Mouse (Mus musculus) forebrain, embryonic 10.5 days (tissue): Measurements from ENCODE around the gene Ahnak2. TPM values are rescaled to one million over a fixed set of nuclear protein-coding genes. Genes with fewer than 3 reads are reported as not detected.

Experiments used
- DNase-seq: peaks from one replicate; pipeline ENCODE4 v3.0.0-alpha.2; 2017; ENCODE audit warnings: low spot score; ENCODE audit errors: extremely low spot score
- H3K27ac ChIP-seq: fragments of 300-500 bp; sonication (generic); 2 replicates; pipeline ENCODE4 v1.5.1; 2016; ENCODE audit warnings: mild to moderate bottlenecking
- H3K27me3 ChIP-seq: fragments of 300-500 bp; sonication (generic); 2 replicates; pipeline ENCODE4 v1.6.1; 2016; ENCODE audit warnings: mild to moderate bottlenecking; ENCODE audit not compliant: poor library complexity, severe bottlenecking
- H3K36me3 ChIP-seq: fragments of 300-500 bp; sonication (generic); replicated peaks from 2 replicates; pipeline ENCODE4 v1.6.1; 2016; ENCODE audit warnings: mild to moderate bottlenecking, moderate library complexity
- H3K4me1 ChIP-seq: fragments of 300-500 bp; sonication (generic); 2 replicates; pipeline ENCODE4 v1.6.1; 2016
- H3K4me3 ChIP-seq: fragments of 300-500 bp; sonication (generic); 2 replicates; pipeline ENCODE4 v1.5.1; 2016; ENCODE audit warnings: mild to moderate bottlenecking, moderate library complexity
- H3K9me3 ChIP-seq: fragments of 300-500 bp; sonication (generic); 2 replicates; pipeline ENCODE4 v1.6.1; 2016; ENCODE audit warnings: mild to moderate bottlenecking, moderate library complexity
- WGBS: fragments of 180-500 bp; shearing (Covaris S2); methylation state at CpG from one replicate; pipeline ENCODE4 v1.1.7; 2016; 5-methylcytosine and 5-hydroxymethylcytosine counted together
- polyA plus RNA-seq: library from polyadenylated mRNA; unstranded; fragments of >200 nt; fragmentation: Nextera tagmentation; extraction: Ambion mirVana; gene quantifications from 2 replicates; pipeline ENCODE4 v1.2.1, GENCODE M21; 2016

Gene Ahnak2
- polyA plus RNA-seq, 1 experiment from 2014 or later: 0.11 TPM

- no peak for DNase-seq
- whole genome bisulfite sequencing: 92% methylated on average over 14 of the region's 14 CpGs
- H3K36me3 ChIP-seq: no peaks in the 10 kb centered on the region
Measured at GRCm38 (mm10) chr12:112772306-112772705, 30.2 kb downstream of the Ahnak2 start.

GRCm38 (mm10) chr12:112770396-112770795, 32.1 kb downstream of the Ahnak2 start:
- Histone ChIP-seq H3K27ac (peak overlapping the region; percentile 21; the same call in 1 of the 2 replicates), H3K36me3 (no peaks in the 10 kb centered on the region), H3K4me1 (no peaks in the 10 kb centered on the region), H3K9me3 (peaks cover 13% of the 10 kb centered on the region), H3K4me3 (no peak overlapping the region), H3K27me3 (no peaks in the 10 kb centered on the region)
- WGBS: 77% methylated on average over 4 of the region's 4 CpGs
- no peak for DNase-seq

More at GRCm38 (mm10) chr12:112772306-112772705, 30.2 kb downstream of the Ahnak2 start:
- Histone ChIP-seq H3K9me3 (peaks cover 17% of the 10 kb centered on the region), H3K27me3 (no peaks in the 10 kb centered on the region), H3K4me1 (no peaks in the 10 kb centered on the region), H3K4me3 (no peak overlapping the region), H3K27ac (no peak overlapping the region)

GRCm38 (mm10) chr12:112769751-112770150, 32.7 kb downstream of the Ahnak2 start:
- no peaks in the 10 kb centered on the region for H3K36me3 ChIP-seq
- no peak for DNase-seq
- WGBS: 71% methylated on average over 2 of the region's 2 CpGs
- peaks cover 7% of the 10 kb centered on the region; the same call in 1 of the 2 replicates for H3K9me3 ChIP-seq
- no peaks in the 10 kb centered on the region for H3K4me1 ChIP-seq
- no peak overlapping the region for H3K4me3 ChIP-seq
- no peak overlapping the region for H3K27ac ChIP-seq
- no peaks in the 10 kb centered on the region for H3K27me3 ChIP-seq

DNA sequence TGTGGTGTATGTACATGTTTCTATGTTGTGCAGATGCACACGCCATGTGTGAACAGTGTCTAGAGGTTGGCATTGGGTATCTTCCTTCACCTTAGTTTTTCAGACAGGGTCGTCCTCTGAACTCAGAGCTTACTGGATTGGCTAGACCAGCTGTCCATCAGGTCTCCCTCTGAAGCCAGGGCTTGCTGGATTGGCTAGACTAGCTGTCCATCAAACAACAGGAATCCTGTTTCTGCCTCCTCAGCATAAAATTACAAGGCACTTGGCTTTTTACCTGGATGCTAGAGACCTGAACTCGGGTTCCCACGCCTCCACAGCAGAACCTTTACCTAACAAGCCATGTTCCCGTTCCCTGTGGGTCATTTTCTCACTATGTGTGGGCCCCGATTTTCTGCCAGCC, 33.4 kb downstream of the Ahnak2 start:
- 85% methylated on average over 6 of the region's 6 CpGs for WGBS
- H3K4me1 ChIP-seq: no peaks in the 10 kb centered on the region

DNA sequence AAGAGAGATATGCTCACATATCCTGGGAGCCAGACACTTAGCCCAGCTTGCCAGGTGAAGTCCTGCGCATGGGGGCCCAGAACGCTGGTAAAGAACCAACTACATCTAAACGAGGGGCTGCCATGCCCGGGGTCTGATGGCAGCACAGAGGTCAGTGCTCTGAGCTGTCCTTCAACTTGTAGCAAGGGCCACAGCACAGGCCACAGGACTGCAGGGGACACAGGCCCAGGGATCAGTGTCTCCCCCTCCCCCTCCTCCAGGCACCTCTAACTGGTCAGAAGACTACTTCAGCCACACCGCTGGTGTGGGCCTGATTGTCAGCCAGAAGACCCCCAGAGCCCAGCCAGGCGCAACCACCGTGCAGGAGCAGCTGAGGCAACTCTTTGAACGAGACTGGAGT, 34.3 kb downstream of the Ahnak2 start:
- H3K27me3 ChIP-seq: no peaks in the 10 kb centered on the region
- 92% methylated on average over 8 of the region's 8 CpGs for WGBS

More for the DNA sequence above, 33.4 kb downstream of the Ahnak2 start:
- no peak for DNase-seq
- Histone ChIP-seq H3K9me3 (0 out of 2 replicates have a peak, but pooled peaks cover under 1% of the 10 kb centered on the region), H3K27me3 (no peaks in the 10 kb centered on the region), H3K4me3 (no peak overlapping the region), H3K36me3 (no peaks in the 10 kb centered on the region), H3K27ac (no peak overlapping the region)

GRCm38 (mm10) chr12:112767036-112767890, 35.2 kb downstream of the Ahnak2 start:
- no peak overlapping the region for H3K4me3 ChIP-seq
- WGBS: 89% methylated on average over 16 of the region's 16 CpGs
- no peaks in the 10 kb centered on the region for H3K27me3 ChIP-seq
- no peaks in the 10 kb centered on the region for H3K36me3 ChIP-seq
- H3K9me3 ChIP-seq: no peaks in the 10 kb centered on the region
- H3K4me1 ChIP-seq: no peaks in the 10 kb centered on the region
- DNase-seq: no peak
- no peak overlapping the region for H3K27ac ChIP-seq

More for the DNA sequence above, 34.3 kb downstream of the Ahnak2 start:
- no peak for DNase-seq
- Histone ChIP-seq H3K9me3 (no peaks in the 10 kb centered on the region), H3K4me1 (no peaks in the 10 kb centered on the region), H3K36me3 (no peaks in the 10 kb centered on the region), H3K27ac (no peak overlapping the region), H3K4me3 (no peak overlapping the region)

- Histone ChIP-seq H3K27ac (no peak overlapping the region), H3K36me3 (no peaks in the 10 kb centered on the region), H3K4me3 (no peak overlapping the region), H3K4me1 (no peaks in the 10 kb centered on the region), H3K27me3 (no peaks in the 10 kb centered on the region), H3K9me3 (no peaks in the 10 kb centered on the region)
- DNase-seq: no peak
- 94% methylated on average over 7 of the region's 7 CpGs for WGBS
Measured at GRCm38 (mm10) chr12:112766586-112766985, 35.9 kb downstream of the Ahnak2 start.

GRCm38 (mm10) chr12:112764991-112765390, 37.5 kb downstream of the Ahnak2 start:
- 93% methylated on average over 7 of the region's 7 CpGs for WGBS
- no peak overlapping the region for H3K4me3 ChIP-seq
- H3K9me3 ChIP-seq: no peaks in the 10 kb centered on the region
- no peak for DNase-seq
- no peaks in the 10 kb centered on the region for H3K27me3 ChIP-seq
- H3K4me1 ChIP-seq: peaks cover 5% of the 10 kb centered on the region
- no peaks in the 10 kb centered on the region for H3K36me3 ChIP-seq
- no peak overlapping the region for H3K27ac ChIP-seq

- no peak for DNase-seq
- no peak overlapping the region for H3K4me3 ChIP-seq
- no peak overlapping the region for H3K27ac ChIP-seq
- 88% methylated on average over 5 of the region's 5 CpGs for WGBS
- peaks cover 5% of the 10 kb centered on the region for H3K4me1 ChIP-seq
- H3K36me3 ChIP-seq: no peaks in the 10 kb centered on the region
- H3K9me3 ChIP-seq: 0 out of 2 replicates have a peak, but pooled peaks cover 4% of the 10 kb centered on the region
- no peaks in the 10 kb centered on the region for H3K27me3 ChIP-seq
Measured at GRCm38 (mm10) chr12:112764141-112764540, 38.3 kb downstream of the Ahnak2 start.

DNA sequence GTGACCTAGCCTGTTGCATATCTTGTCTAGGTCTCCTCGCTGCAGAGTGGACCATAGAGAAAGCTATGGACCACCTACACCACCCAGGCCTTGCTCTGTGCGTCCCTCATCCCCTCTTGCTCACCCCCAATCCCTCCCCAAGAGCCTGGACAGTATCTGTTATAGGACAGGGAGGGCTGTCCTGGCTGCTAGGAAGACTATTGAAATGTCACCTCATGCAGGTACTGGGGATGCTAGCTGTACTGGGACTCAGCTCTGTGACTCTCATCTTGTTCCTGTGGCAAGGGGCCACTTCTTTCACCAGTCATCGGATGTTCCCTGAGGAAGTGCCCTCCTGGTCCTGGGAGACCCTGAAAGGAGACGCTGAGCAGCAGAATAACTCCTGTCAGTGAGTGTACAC, 39.3 kb downstream of the Ahnak2 start:
- 78% methylated on average over 4 of the region's 4 CpGs for WGBS
- Histone ChIP-seq H3K27ac (no peak overlapping the region), H3K4me1 (peaks cover 5% of the 10 kb centered on the region), H3K4me3 (no peak overlapping the region), H3K27me3 (no peaks in the 10 kb centered on the region), H3K9me3 (0 out of 2 replicates have a peak, but pooled peaks cover 4% of the 10 kb centered on the region), H3K36me3 (no peaks in the 10 kb centered on the region)
- no peak for DNase-seq

DNA sequence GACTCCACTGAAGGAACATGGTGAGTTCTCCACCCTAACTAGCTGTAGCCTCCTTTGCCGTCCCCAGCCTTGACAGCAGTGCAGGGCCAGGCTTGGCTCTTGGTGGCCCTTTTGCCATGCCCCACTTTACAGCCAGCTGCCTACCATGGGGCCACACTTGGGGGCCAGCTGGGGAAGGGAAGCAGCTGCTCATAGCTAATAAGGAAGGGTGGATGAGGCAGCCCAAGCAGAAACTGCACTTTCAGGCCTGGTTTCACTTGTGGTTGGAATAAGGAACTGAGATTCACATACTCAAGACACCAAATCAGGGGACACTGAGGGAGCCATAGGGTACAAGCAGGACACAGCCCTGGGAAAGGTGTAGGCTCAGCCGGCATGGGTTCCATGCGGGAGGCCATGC, 40.4 kb downstream of the Ahnak2 start:
- no peak for DNase-seq
- WGBS: 95% methylated on average over 3 of the region's 3 CpGs
- Histone ChIP-seq H3K4me1 (peaks cover 5% of the 10 kb centered on the region), H3K27ac (no peak overlapping the region), H3K9me3 (0 out of 2 replicates have a peak, but pooled peaks cover 4% of the 10 kb centered on the region), H3K27me3 (no peaks in the 10 kb centered on the region), H3K4me3 (no peak overlapping the region), H3K36me3 (no peaks in the 10 kb centered on the region)

DNA sequence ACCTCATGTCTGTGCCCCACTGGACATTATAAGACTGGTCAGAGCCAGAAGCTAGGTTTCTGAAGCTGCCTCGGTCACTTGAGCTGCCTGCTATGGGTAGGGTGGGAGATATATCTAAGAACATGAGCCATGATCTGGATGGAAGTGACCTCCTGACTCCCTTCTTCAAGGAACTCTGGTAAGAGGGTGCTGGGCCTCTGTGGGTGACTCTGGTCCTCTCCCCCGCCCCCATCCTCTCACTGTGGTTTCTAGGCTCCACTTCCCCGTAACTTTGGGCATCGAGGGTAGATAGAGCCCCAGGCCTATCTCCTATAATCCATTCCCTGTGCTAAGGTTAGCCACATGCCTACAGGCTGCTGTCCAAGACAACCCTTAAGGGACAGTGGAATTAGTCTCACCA, 41.0 kb downstream of the Ahnak2 start:
- no peaks in the 10 kb centered on the region for H3K36me3 ChIP-seq
- peaks cover 5% of the 10 kb centered on the region for H3K4me1 ChIP-seq
- WGBS: 92% methylated on average over 4 of the region's 4 CpGs
- DNase-seq: no peak
- 0 out of 2 replicates have a peak, but pooled peaks cover 4% of the 10 kb centered on the region for H3K9me3 ChIP-seq
- no peak overlapping the region for H3K27ac ChIP-seq
- no peak overlapping the region for H3K4me3 ChIP-seq
- no peaks in the 10 kb centered on the region for H3K27me3 ChIP-seq
